Mouse (Mus musculus): ENCODE measurements at regions not wholly inside any gene's neighbourhood (a gene's known extent, or its start where the extent isn't known, plus 50 kb on each side); places are given as distances from the start of the nearest gene placed in this dataset.

GRCm38 (mm10) chr13:31254016-31254415, 280.0 kb downstream of the Gm5447 start:
- no peak overlapping the region for H3K27ac ChIP-seq
- no peaks in the 10 kb centered on the region for H3K9me3 ChIP-seq
- ATAC-seq (ENCODE audit: borderline replicate concordance, extremely low read depth, low FRiP score, low TSS enrichment) = no peak
- 44% methylated on average over 4 of the region's 4 CpGs for WGBS
- no peak overlapping the region for H3K4me3 ChIP-seq
- peaks cover 5% of the 10 kb centered on the region; the same call in 1 of the 2 replicates for H3K4me1 ChIP-seq
- H3K4me2 ChIP-seq = no peak overlapping the region
- H3K27me3 ChIP-seq = no peaks in the 10 kb centered on the region
- H3K9ac ChIP-seq = no peak overlapping the region
- H3K36me3 ChIP-seq = no peaks in the 10 kb centered on the region

GRCm38 (mm10) chr13:31254744-31255143, 280.7 kb downstream of the Gm5447 start:
- no peaks in the 10 kb centered on the region for H3K9me3 ChIP-seq
- H3K9ac ChIP-seq = no peak overlapping the region
- H3K4me1 ChIP-seq = peaks cover 4% of the 10 kb centered on the region; the same call in 1 of the 2 replicates
- ATAC-seq (ENCODE audit: borderline replicate concordance, extremely low read depth, low FRiP score, low TSS enrichment) = no peak
- H3K4me2 ChIP-seq = no peak overlapping the region
- no peak overlapping the region for H3K27ac ChIP-seq
- 90% methylated on average over 3 of the region's 3 CpGs for WGBS
- no peaks in the 10 kb centered on the region for H3K36me3 ChIP-seq
- H3K27me3 ChIP-seq = no peaks in the 10 kb centered on the region
- no peak overlapping the region for H3K4me3 ChIP-seq

- ATAC-seq (ENCODE audit: borderline replicate concordance, extremely low read depth, low FRiP score, low TSS enrichment) = no peak
- H3K9me3 ChIP-seq = no peaks in the 10 kb centered on the region
- 81% methylated on average over 3 of the region's 3 CpGs for WGBS
Measured at GRCm38 (mm10) chr13:31255506-31255905, 281.5 kb downstream of the Gm5447 start.

GRCm38 (mm10) chr13:31267865-31268264, 288.1 kb upstream of the Foxq1 start:
- 33% methylated on average over 3 of the region's 3 CpGs for WGBS
- peak; percentile 57; the same call in 1 of the 2 replicates for ATAC-seq (ENCODE audit: borderline replicate concordance, extremely low read depth, low FRiP score, low TSS enrichment)
- H3K27me3 ChIP-seq = no peaks in the 10 kb centered on the region
- H3K4me2 ChIP-seq = no peak overlapping the region
- peaks cover 7% of the 10 kb centered on the region for H3K4me1 ChIP-seq
- no peak overlapping the region for H3K27ac ChIP-seq
- H3K4me3 ChIP-seq = no peak overlapping the region
- H3K36me3 ChIP-seq = no peaks in the 10 kb centered on the region
- H3K9me3 ChIP-seq = no peaks in the 10 kb centered on the region
- no peak overlapping the region for H3K9ac ChIP-seq

More at GRCm38 (mm10) chr13:31255506-31255905, 281.5 kb downstream of the Gm5447 start:
- Histone ChIP-seq H3K9ac (no peak overlapping the region), H3K36me3 (no peaks in the 10 kb centered on the region), H3K27ac (no peak overlapping the region), H3K4me1 (no peaks in the 10 kb centered on the region), H3K4me2 (no peak overlapping the region), H3K4me3 (no peak overlapping the region), H3K27me3 (no peaks in the 10 kb centered on the region)

GRCm38 (mm10) chr13:31276005-31276644, 279.8 kb upstream of the Foxq1 start:
- peak; percentile 87 for ATAC-seq (ENCODE audit: borderline replicate concordance, extremely low read depth, low FRiP score, low TSS enrichment)
- H3K27me3 ChIP-seq = no peaks in the 10 kb centered on the region
- H3K27ac ChIP-seq = peak overlapping the region; percentile 80
- no peak overlapping the region for H3K9ac ChIP-seq
- H3K4me3 ChIP-seq = no peak overlapping the region
- no peaks in the 10 kb centered on the region for H3K9me3 ChIP-seq
- H3K4me1 ChIP-seq = peaks cover 13% of the 10 kb centered on the region
- no peak overlapping the region for H3K4me2 ChIP-seq
- no peaks in the 10 kb centered on the region for H3K36me3 ChIP-seq
- WGBS = 9% methylated on average over 6 of the region's 6 CpGs

GRCm38 (mm10) chr13:31290630-31291029, 265.3 kb upstream of the Foxq1 start:
- Histone ChIP-seq H3K27ac (no peak overlapping the region), H3K9ac (no peak overlapping the region), H3K36me3 (no peaks in the 10 kb centered on the region), H3K4me2 (no peak overlapping the region), H3K9me3 (no peaks in the 10 kb centered on the region), H3K4me3 (no peak overlapping the region), H3K27me3 (no peaks in the 10 kb centered on the region), H3K4me1 (no peaks in the 10 kb centered on the region)
- WGBS = 92% methylated on average over 7 of the region's 7 CpGs
- no peak for ATAC-seq (ENCODE audit: borderline replicate concordance, extremely low read depth, low FRiP score, low TSS enrichment)

GRCm38 (mm10) chr13:31292584-31293387, 263.1 kb upstream of the Foxq1 start:
- no peak overlapping the region for H3K27ac ChIP-seq
- no peaks in the 10 kb centered on the region for H3K27me3 ChIP-seq
- no peak overlapping the region for H3K4me2 ChIP-seq
- H3K4me1 ChIP-seq = no peaks in the 10 kb centered on the region
- H3K9ac ChIP-seq = no peak overlapping the region
- H3K9me3 ChIP-seq = no peaks in the 10 kb centered on the region
- H3K4me3 ChIP-seq = no peak overlapping the region
- no peak for ATAC-seq (ENCODE audit: borderline replicate concordance, extremely low read depth, low FRiP score, low TSS enrichment)
- no peaks in the 10 kb centered on the region for H3K36me3 ChIP-seq
- WGBS = 79% methylated on average over 13 of the region's 13 CpGs

- Histone ChIP-seq H3K4me2 (no peak overlapping the region), H3K27me3 (no peaks in the 10 kb centered on the region), H3K36me3 (no peaks in the 10 kb centered on the region), H3K4me3 (no peak overlapping the region), H3K4me1 (no peaks in the 10 kb centered on the region), H3K27ac (no peak overlapping the region), H3K9ac (no peak overlapping the region), H3K9me3 (no peaks in the 10 kb centered on the region)
- no peak for ATAC-seq (ENCODE audit: borderline replicate concordance, extremely low read depth, low FRiP score, low TSS enrichment)
- 81% methylated on average over 6 of the region's 7 CpGs for WGBS
Measured at GRCm38 (mm10) chr13:31294011-31294410, 261.9 kb upstream of the Foxq1 start.

- H3K9ac ChIP-seq = no peak overlapping the region
- no peak overlapping the region for H3K27ac ChIP-seq
- no peaks in the 10 kb centered on the region for H3K27me3 ChIP-seq
- H3K4me1 ChIP-seq = no peaks in the 10 kb centered on the region
- no peak overlapping the region for H3K4me2 ChIP-seq
- H3K9me3 ChIP-seq = no peaks in the 10 kb centered on the region
- WGBS = 43% methylated on average over 5 of the region's 5 CpGs
- no peak for ATAC-seq (ENCODE audit: borderline replicate concordance, extremely low read depth, low FRiP score, low TSS enrichment)
- no peaks in the 10 kb centered on the region for H3K36me3 ChIP-seq
- no peak overlapping the region for H3K4me3 ChIP-seq
Measured at GRCm38 (mm10) chr13:31303194-31303593, 252.7 kb upstream of the Foxq1 start.

- no peaks in the 10 kb centered on the region for H3K9me3 ChIP-seq
- H3K36me3 ChIP-seq = no peaks in the 10 kb centered on the region
- H3K9ac ChIP-seq = no peak overlapping the region
- no peaks in the 10 kb centered on the region for H3K27me3 ChIP-seq
- no peak for ATAC-seq (ENCODE audit: borderline replicate concordance, extremely low read depth, low FRiP score, low TSS enrichment)
- no peak overlapping the region for H3K4me3 ChIP-seq
- H3K4me1 ChIP-seq = peaks cover 8% of the 10 kb centered on the region
- H3K27ac ChIP-seq = no peak overlapping the region
- no peak overlapping the region for H3K4me2 ChIP-seq
- WGBS = 60% methylated on average over 5 of the region's 5 CpGs
Measured at GRCm38 (mm10) chr13:31304286-31304865, 251.6 kb upstream of the Foxq1 start.

- no peak overlapping the region for H3K4me3 ChIP-seq
Measured at GRCm38 (mm10) chr13:31309083-31309621, 246.8 kb upstream of the Foxq1 start.

GRCm38 (mm10) chr13:31312772-31313171, 243.2 kb upstream of the Foxq1 start:
- Histone ChIP-seq H3K9ac (no peak overlapping the region), H3K27me3 (no peaks in the 10 kb centered on the region; the same call in 1 of the 2 replicates), H3K9me3 (no peaks in the 10 kb centered on the region), H3K27ac (no peak overlapping the region), H3K4me1 (peaks cover 25% of the 10 kb centered on the region), H3K4me2 (peak overlapping the region; percentile 18; the same call in 1 of the 2 replicates), H3K36me3 (no peaks in the 10 kb centered on the region), H3K4me3 (no peak overlapping the region)
- WGBS = 13% methylated on average over 7 of the region's 7 CpGs
- ATAC-seq (ENCODE audit: borderline replicate concordance, extremely low read depth, low FRiP score, low TSS enrichment) = no peak

More at GRCm38 (mm10) chr13:31309083-31309621, 246.8 kb upstream of the Foxq1 start:
- H3K4me2 ChIP-seq = no peak overlapping the region
- H3K27ac ChIP-seq = no peak overlapping the region
- no peaks in the 10 kb centered on the region for H3K36me3 ChIP-seq
- H3K9me3 ChIP-seq = no peaks in the 10 kb centered on the region
- no peaks in the 10 kb centered on the region for H3K27me3 ChIP-seq
- peaks cover 25% of the 10 kb centered on the region for H3K4me1 ChIP-seq
- ATAC-seq (ENCODE audit: borderline replicate concordance, extremely low read depth, low FRiP score, low TSS enrichment) = no peak
- 11% methylated on average over 6 of the region's 6 CpGs for WGBS
- H3K9ac ChIP-seq = no peak overlapping the region

All from lung, embryonic 15.5 days (tissue).